Comparison of ENCODE assay signal across 10 mouse cellular contexts in genomic region chr1:176929710-176930109, GRCm38 (mm10).
DNase-seq lines count a peak whose midpoint lies in the region; ATAC-seq and TF ChIP-seq lines count a peak whose summit lies in the region.
"Had no signal": no experiment of that assay in that cellular context is flagged by ENCODE, and none has a peak within 500 bp of the region (broad histone marks: within the 10 kb centered on the region; RNA-seq: fewer than 3 reads in every experiment).

No protein-coding gene starts in this region.

- peak overlapping the region; percentile 52; the same call in 1 of the 2 replicates for H3K27ac ChIP-seq in midbrain, embryonic 10.5 days (replicated peaks)
- no peak overlapping the region for H3K27ac ChIP-seq in intestine, postnatal 0 days (ENCODE audit: low read depth, low read length)

- peak; percentile 28; the same call in 1 of the 2 replicates for ATAC-seq in G1E (ENCODE audit: extremely low read depth, insufficient number of reproducible peaks, low FRiP score, poor library complexity, severe bottlenecking)
- no peak for ATAC-seq in intestine, postnatal 0 days

- no peaks in the 10 kb centered on the region for H3K27me3 ChIP-seq in G1E (ENCODE audit: insufficient read depth, low read length)
- peaks cover 7% of the 10 kb centered on the region; the same call in 1 of the 2 replicates for H3K27me3 ChIP-seq in midbrain, embryonic 10.5 days (ENCODE audit: low read depth, poor library complexity, severe bottlenecking)
- H3K27me3 ChIP-seq in intestine, postnatal 0 days (replicated peaks; ENCODE audit: control insufficient read depth, insufficient read depth, low read length): no peaks in the 10 kb centered on the region

- H3K36me3 ChIP-seq in G1E (replicated peaks): peaks cover 13% of the 10 kb centered on the region
- H3K36me3 ChIP-seq in midbrain, embryonic 10.5 days: no peaks in the 10 kb centered on the region
- 0 out of 2 replicates have a peak, but pooled peaks cover 2% of the 10 kb centered on the region for H3K36me3 ChIP-seq in intestine, postnatal 0 days (ENCODE audit: control insufficient read depth, insufficient read depth)

- no peak for TF ChIP-seq CTCF in G1E (IDR thresholded peaks at IDR 0.05; ENCODE audit: low read depth, low read length)
- TF ChIP-seq CTCF in intestine, postnatal 0 days (IDR thresholded peaks at IDR 0.05; ENCODE audit: low read depth): no peak

- no peak for DNase-seq in G1E (ENCODE audit: low spot score)
- peak; percentile 92 for DNase-seq in cerebellum, adult 18-20 months
- DNase-seq in gastrocnemius, adult 8-10 months (ENCODE audit: low spot score in 2 of 2): peak; percentile 40 to 61
- no peak for DNase-seq in midbrain, embryonic 10.5 days (ENCODE audit: low spot score)
- no peak for DNase-seq in T-cell, adult 2 months (ENCODE audit: low spot score)
- DNase-seq in embryo, embryonic 9.5 days (ENCODE audit: extremely low spot score): no peak
- no peak for DNase-seq in natural killer cell, adult 2 months (ENCODE audit: low spot score in 2 of 2)
- DNase-seq: adrenal gland, postnatal 36 days; heart, postnatal 10 days had no signal

- H3K4me3 ChIP-seq in G1E (ENCODE audit: low read depth, low read length): no peak overlapping the region
- no peak overlapping the region for H3K4me3 ChIP-seq in midbrain, embryonic 10.5 days
- no peak overlapping the region for H3K4me3 ChIP-seq in intestine, postnatal 0 days (ENCODE audit: low read depth, low read length)

- H3K4me2 ChIP-seq in intestine, postnatal 0 days (replicated peaks; ENCODE audit: low read depth): no peak overlapping the region

- H3K4me1 ChIP-seq in G1E (ENCODE audit: insufficient read depth, low read depth, low read length): no peaks in the 10 kb centered on the region
- peaks cover 36% of the 10 kb centered on the region for H3K4me1 ChIP-seq in midbrain, embryonic 10.5 days
- no peaks in the 10 kb centered on the region for H3K4me1 ChIP-seq in intestine, postnatal 0 days (replicated peaks; ENCODE audit: control insufficient read depth, insufficient read depth, low read length)

- no peak overlapping the region for H3K9ac ChIP-seq in intestine, postnatal 0 days (ENCODE audit: low read depth, low read length)

- WGBS in midbrain, embryonic 10.5 days: 86% methylated on average over 8 of the region's 8 CpGs
- 96% methylated on average over 8 of the region's 8 CpGs for WGBS in intestine, postnatal 0 days

- no peaks in the 10 kb centered on the region for H3K9me3 ChIP-seq in G1E (replicated peaks)
- no peaks in the 10 kb centered on the region for H3K9me3 ChIP-seq in midbrain, embryonic 10.5 days (replicated peaks)
- H3K9me3 ChIP-seq in intestine, postnatal 0 days (ENCODE audit: control insufficient read depth): no peaks in the 10 kb centered on the region

Comparison
In these comparisons a context has a peak if more than half of its experiments do, and no peak if none do; other contexts are left out.
1. DNase-seq: peak in cerebellum, adult 18-20 months (2 of 2) and gastrocnemius, adult 8-10 months (2 of 2); none in G1E (single experiment), midbrain, embryonic 10.5 days (single experiment), T-cell, adult 2 months (single experiment), embryo, embryonic 9.5 days (single experiment) and natural killer cell, adult 2 months (0 of 2).